Mouse (Mus musculus) cerebellum, adult 8-10 months (tissue): ENCODE measurements around the gene Efl1.
A peak's percentile ranks its signal among the peaks of the same experiment; 100 is the strongest.

Experiments
- DNase-seq: peaks from one replicate; pipeline ENCODE4 v3.0.0; 2022

Gene Efl1

GRCm38 (mm10) chr7:82648353-82649080 is at the start of gene Efl1, which contains the start of gene Saxo2:
Efl1 (plus strand) TSS chr7:82648614.
Saxo2 (minus strand) TSS chr7:82648528.
- peak; percentile 93 for DNase-seq

DNA sequence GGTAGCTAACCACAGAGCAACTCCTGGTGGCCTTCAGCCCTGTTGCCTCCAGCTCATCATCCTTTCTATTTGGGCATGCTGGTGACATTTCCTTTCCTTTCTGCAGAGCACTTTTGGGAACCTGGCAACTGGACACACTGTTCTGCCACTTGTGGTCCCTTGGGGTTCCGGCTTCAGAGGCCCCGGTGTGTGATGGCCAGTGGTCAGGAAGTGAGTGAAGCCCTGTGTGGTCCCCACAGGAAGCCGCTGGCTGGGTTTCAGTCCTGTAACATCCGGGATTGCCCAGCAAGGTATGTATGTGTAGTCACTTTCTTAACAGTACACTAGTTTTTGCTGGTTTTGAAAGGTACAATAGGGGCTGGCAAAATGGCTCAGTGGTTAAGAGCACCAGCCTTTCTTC is 46.4 kb upstream of the Efl1 start:
- no peak for DNase-seq

GRCm38 (mm10) chr7:82605425-82605824 is 43.0 kb upstream of the Efl1 start:
- DNase-seq = no peak

- no peak for DNase-seq
Observed at GRCm38 (mm10) chr7:82609629-82610028, 38.8 kb upstream of the Efl1 start.

DNA sequence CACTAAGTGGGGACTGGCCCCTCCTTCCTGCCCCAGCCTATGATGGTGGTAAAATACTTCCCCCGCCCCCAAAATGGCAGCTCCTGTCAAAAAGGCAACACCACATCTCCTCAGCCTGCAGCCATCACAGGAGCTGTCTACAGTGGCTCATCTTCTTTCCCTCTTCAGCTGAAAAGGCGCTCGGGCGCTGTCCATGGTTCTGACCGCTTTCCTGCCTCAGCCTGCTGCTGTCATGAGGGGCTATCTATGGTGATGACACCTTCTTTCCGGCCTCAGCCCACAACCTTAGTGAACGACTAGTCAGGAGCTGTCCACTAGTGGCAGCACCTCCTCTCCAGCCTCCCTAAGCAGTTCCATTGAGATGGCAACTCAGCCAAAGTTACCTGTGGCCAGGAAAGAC is 23.1 kb upstream of the Efl1 start:
- DNase-seq = no peak

GRCm38 (mm10) chr7:82647183-82647582 is 1.2 kb upstream of the Efl1 start:
- no peak for DNase-seq

- no peak for DNase-seq
Observed at GRCm38 (mm10) chr7:82647909-82648308, 505 bp upstream of the Efl1 start.

DNA sequence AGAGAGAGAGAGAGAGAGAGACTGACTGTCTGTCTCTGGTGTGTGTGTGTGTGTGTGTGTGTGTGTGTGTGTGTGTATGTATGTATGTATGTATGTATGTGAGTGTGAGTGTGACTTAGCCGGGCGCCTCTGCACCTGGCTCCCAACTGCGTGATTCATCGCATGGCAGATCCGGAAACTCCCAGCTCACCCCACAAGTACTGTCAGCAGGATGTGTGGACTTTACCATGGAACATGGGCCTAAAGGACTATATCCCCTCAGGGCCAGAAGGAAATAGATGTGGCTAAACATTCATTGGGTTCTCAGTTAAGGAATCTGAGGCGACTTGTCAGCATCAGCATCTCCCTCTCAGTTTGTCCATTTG is 649 bp downstream of the Efl1 start:
- no peak for DNase-seq

DNA sequence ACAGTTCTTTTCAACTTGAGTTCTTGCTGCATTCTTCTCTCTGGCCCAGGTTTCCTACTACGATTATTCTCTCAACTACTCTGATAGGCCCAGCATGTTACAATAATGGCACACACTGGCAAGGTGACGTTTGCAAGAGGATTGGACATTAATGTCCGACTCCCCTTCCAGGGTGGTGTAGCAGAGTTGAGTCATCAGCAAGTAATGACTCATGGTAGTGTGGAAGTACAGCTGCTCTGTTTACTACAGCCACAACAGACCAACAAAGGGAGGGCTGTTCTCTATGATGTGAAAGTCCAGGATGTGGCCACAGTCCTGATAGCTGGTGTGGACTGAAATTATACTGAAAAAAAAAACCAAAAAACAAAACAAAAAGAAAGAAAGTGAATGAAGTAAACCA is 16.2 kb downstream of the Efl1 start:
- DNase-seq = no peak

GRCm38 (mm10) chr7:82676001-82676400 is 27.6 kb downstream of the Efl1 start:
- DNase-seq = no peak

DNA sequence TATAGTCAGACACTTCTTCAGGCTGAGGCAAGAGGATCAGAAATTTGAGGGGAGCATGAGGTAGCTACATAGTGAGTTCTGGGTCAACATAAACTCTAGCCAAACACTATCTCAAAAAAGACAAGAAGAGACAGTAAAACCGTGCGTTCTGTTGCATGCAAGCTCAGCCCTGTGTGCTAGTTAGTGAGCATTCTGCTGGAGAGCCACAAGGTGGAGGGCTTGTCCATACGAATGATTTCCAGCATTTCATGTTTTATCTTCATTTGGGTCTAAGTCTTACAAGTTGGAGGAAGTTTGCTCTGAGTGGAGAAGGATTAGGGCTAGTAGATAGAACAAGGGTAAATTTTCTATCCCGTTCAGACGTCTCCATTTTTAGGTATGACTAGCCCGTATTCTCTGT is 28.4 kb downstream of the Efl1 start:
- DNase-seq = no peak

DNA sequence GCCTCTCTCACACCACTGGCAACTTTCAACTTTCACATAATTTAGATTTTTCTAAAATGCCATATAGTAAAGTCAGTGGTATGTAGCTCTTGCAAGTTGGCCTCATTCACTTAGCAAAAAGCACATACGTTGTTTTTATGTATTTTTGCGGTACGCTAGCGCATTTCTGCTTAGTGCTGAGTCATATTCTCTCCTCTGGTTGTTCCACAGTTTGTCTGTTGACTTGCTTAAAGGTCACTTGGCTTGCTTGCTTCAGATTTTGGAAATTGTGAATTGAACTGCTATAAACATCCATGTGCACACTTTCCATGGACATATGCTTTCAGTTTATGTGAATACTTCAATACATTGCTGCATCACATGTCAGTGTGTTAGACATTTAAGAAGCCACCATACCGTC is 31.5 kb downstream of the Efl1 start:
- no peak for DNase-seq

- no peak for DNase-seq
Observed at GRCm38 (mm10) chr7:82688736-82689135, 40.3 kb downstream of the Efl1 start.

DNA sequence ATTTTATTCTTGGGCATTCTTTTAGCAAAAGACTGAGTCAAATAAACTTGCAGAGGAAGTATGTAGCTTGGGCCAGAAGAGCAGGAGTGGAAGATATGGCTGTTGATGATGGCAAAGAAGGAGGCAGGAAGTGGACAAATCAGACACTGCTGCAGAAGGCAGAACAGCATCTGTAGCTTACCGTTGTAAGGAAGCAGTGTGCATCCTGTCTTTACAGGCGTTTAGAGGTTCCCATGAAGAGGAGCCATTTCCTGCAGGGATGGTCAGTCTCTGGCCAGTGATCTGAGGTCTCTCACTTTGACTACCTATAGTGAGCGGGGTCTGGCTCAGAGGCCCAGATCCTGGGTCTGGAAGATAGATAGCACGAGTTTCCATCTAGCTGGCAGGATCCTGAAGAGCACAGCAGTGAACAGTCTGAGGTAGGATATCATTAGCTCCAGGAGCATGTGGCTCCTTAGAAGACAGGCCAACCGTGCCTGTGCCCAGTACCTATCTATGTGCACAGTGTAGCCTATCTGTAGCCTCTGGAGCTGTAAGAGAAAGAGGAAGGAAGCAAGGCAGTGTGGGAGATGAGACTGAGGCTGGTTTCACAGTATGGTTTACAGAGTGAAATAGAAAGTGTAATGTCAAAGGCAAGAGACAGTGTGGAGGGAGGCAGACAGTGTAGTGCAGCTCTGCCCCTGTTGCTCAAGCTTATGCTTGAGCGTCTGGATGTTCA is 42.8 kb downstream of the Efl1 start:
- DNase-seq = no peak

DNA sequence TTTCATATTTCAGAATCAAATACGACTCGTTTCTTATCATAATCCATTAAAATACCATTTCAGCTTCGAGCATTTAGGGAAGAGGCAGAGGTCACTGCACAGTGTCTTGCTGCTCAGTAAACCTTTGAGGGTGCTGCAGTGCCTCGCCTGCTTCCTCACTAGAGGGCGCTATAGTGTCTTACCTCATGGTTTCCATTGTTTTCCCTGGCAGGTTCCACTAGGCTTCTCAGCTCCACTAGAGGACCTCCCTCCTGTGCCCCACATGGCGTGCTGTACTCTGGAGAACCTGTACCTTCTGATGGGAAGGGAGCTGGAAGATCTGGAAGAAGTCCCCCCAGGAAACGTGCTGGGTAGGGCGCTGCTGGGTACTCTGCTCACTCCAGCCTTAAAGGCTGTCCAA is 49.3 kb downstream of the Efl1 start:
- no peak for DNase-seq

DNA sequence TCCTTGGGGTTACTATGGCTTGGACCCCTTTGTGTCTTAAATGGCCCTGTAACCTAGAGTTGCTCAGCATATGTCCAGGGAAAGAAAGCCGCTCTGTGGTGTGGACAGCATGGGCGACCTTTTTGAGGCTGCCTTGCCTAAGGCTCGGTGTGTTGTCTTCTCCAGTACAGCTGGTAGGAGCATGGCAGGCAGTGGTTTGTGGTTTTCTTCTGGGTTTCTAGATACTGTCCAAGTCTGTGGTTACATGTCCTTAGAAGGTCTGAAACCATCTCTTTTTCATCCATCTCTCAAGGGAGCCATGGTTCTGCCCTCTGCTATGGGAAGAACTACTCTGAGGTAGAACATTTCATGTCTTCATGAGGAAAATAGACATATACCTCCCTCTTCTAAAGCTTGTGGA is 50.6 kb downstream of the Efl1 start:
- no peak for DNase-seq

GRCm38 (mm10) chr7:82702384-82703343 is 54.2 kb downstream of the Efl1 start:
- no peak for DNase-seq

DNA sequence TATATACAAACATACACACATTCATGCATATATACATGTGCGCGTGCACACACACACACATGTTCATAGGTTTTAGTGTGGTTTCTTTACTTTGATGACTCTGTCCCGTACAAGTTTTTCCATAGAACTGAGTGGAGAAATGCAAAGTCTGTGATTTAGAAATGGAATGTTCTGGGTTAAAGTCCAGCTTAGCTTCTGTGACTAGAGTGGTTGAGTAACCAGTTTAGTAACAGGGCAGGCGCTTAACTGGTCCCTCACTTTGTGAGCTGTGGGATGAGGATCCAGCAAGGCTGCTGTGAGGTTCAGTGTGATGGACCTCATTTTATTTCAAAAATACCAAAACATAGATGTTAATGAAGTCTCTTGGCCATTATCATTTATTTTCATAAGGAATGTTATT is 60.8 kb downstream of the Efl1 start:
- no peak for DNase-seq

DNA sequence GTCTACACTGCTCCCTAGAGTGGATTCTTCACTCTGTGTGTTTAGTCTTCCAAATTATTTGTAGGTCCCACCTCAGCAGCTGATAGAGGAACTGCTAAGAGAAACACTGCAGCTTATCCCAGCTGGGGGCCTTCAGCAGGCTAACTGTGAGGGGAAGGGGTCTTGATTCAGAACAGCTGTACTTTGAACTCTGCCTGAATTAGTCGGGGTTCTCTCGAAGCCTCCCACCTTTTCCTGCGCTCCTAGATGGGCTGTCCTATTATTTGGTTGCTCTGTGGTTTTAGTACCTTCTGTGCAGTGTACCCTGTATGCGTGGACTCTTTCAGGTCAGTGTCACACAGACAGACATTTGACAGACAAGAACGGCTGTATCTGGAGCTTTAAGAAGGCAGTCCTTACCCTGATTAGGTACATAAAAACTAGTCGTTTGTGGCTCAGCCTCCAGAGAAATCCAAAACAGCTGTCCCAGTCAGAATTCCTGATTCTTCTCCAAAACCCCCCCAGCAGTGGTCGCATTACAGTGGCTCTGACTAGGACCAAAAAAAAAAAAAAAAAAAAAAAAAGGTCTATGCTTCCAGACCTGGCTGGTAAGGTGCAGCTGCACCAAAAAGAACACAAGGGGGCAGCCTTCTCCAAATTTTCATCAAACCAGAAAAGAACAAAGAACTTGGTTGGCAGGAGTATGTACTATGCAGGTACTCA is 66.9 kb downstream of the Efl1 start:
- peak; percentile 36 for DNase-seq

DNA sequence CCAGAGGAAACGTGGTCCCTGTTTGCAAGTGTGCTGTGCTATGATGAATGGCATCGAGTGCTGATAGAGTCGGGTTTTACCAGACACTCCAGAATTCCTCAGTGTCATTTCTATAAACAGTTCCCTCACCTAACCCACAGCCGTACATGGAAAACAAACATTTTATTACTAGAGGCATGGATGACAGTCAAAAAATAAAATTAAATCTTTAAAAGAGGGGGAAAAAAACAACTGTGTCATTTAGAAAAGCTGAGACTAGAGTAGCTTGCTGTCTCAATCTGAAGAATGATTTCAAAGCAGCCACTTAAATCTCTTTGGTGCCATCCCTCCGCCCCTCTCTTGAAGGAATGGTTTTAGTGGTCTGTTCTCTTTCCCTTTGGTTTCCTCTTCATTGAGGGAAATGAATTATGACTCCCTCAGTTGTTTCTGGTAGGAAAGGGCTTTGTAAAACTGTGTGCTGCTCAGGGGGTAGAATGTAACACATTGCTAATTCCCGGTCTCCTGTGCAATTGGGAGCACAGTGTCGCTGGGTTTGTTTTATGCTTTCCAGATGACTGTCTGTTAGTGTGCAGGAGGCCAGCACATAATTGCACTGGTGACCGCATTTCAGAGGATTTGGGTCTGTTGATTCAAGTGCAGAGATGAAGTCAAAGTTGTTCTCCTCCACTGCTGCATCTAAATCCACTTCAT is 67.6 kb downstream of the Efl1 start:
- DNase-seq = no peak

GRCm38 (mm10) chr7:82719285-82719684 is 70.9 kb downstream of the Efl1 start:
- DNase-seq = no peak

DNA sequence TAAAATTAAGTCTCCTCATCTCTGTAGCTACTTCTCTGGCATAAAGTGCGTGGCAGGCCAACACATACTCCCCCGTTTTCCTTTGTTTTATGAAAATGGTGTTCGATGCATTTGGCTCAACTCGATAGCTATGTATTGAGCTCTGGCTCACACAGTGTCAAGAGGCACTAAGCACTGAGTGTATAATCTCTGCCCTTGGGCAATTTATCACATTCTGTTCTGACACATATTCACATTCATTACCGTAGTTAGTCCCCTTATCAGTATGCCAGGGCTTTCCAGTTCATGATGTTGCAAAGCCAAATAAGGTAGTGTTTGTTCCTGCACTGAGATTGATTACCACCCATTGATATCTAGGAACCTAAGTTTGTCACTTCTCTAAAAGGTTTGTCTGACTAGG is 71.3 kb downstream of the Efl1 start:
- no peak for DNase-seq
